Comparison of ENCODE assay signal across 25 mouse cellular contexts in the genomic region with DNA sequence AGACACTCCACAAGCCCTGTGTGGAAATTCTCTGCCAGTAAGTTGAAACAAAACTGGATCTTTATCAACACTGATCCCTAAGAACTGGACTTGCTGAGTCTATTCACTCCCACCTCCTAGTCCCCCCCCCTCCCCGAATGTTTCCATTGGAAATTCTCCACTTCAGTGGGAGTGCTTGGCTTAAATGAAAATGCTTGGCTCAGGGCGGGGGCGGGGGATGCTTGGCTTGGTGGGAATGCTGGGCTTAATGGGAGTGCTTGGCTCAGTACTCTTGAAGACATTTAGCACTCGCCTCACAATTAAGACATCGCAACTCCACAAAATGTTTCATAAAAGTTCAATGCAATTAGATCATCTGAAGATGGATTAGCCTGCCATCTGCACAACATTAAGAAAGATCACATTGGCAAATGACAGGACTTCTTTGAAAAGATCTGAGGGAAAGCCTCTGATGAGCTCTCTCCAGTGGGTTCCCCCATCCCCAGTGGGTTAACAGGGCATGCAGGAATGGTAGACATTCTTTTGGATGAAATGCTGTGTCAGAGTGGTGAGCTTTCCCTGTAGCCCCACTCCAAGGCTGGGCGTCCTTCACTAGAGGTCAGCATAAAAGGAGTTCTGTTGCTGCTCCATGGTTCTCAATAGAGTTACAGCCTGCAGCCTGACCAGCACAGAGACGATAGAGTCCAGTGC.
DNase-seq lines count a peak whose midpoint lies in the region.
"Had no signal": no experiment of that assay in that cellular context is flagged by ENCODE, and none has a peak within 500 bp of the region (broad histone marks: within the 10 kb centered on the region; RNA-seq: fewer than 3 reads in every experiment).

No protein-coding gene starts in this region.

- H3K27me3 ChIP-seq in midbrain, embryonic 10.5 days (ENCODE audit: low read depth, poor library complexity, severe bottlenecking) = peaks cover 13% of the 10 kb centered on the region; the same call in 1 of the 2 replicates
- H3K27me3 ChIP-seq: limb, embryonic 15.5 days; liver, embryonic 13.5 days; midbrain, embryonic 15.5 days; neural tube, embryonic 15.5 days had no signal

- no peaks in the 10 kb centered on the region for H3K9me3 ChIP-seq in midbrain, embryonic 10.5 days (replicated peaks)
- H3K9me3 ChIP-seq: heart, embryonic 13.5 days; limb, embryonic 10.5 days; limb, embryonic 15.5 days; liver, embryonic 13.5 days; neural tube, embryonic 15.5 days had no signal

- DNase-seq in adrenal gland, adult 8-10 months = peak; percentile 15
- no peak for DNase-seq in adrenal gland, postnatal 25 days
- DNase-seq in heart, adult 11 months = peak; percentile 91
- no peak for DNase-seq in heart, postnatal 14 days
- peak; percentile 14 for DNase-seq in NIH3T3 (ENCODE audit: low read depth)
- DNase-seq in gonadal fat pad, adult 2 months (ENCODE audit: low read depth) = peak; percentile 96
- DNase-seq in right cerebral cortex, postnatal 36 days (ENCODE audit: low spot score in 2 of 2) = no peak
- no peak for DNase-seq in midbrain, embryonic 10.5 days (ENCODE audit: low spot score)
- DNase-seq: cerebellum, adult 2 months; cerebellum, postnatal 14 days; gastrocnemius, postnatal 14 days; kidney, adult 9 months; kidney, postnatal 10 days; layer of hippocampus, adult 9-11 months; liver, embryonic 13.5 days; lung, adult 18-20 months; right cerebral cortex, adult 18-20 months; right cerebral cortex, postnatal 4 days had no signal

- H3K27ac ChIP-seq in midbrain, embryonic 10.5 days (replicated peaks) = no peak overlapping the region
- H3K27ac ChIP-seq: heart, adult 2 months; heart, embryonic 13.5 days; limb, embryonic 10.5 days; limb, embryonic 15.5 days; liver, embryonic 13.5 days; midbrain, embryonic 15.5 days; neural tube, embryonic 15.5 days had no signal

- H3K4me1 ChIP-seq in midbrain, embryonic 10.5 days = peaks cover 2% of the 10 kb centered on the region; the same call in 1 of the 2 replicates
- H3K4me1 ChIP-seq: limb, embryonic 10.5 days; liver, embryonic 13.5 days; midbrain, embryonic 15.5 days; neural tube, embryonic 15.5 days had no signal

- H3K36me3 ChIP-seq in midbrain, embryonic 10.5 days = no peaks in the 10 kb centered on the region
- H3K36me3 ChIP-seq: G1E; heart, embryonic 13.5 days; limb, embryonic 15.5 days; liver, embryonic 13.5 days; midbrain, embryonic 15.5 days; neural tube, embryonic 15.5 days had no signal

- H3K4me3 ChIP-seq in midbrain, embryonic 10.5 days = no peak overlapping the region
- H3K4me3 ChIP-seq: heart, adult 2 months; heart, embryonic 13.5 days; limb, embryonic 10.5 days; limb, embryonic 15.5 days; liver, embryonic 13.5 days; midbrain, embryonic 15.5 days; neural tube, embryonic 15.5 days had no signal

- WGBS in midbrain, embryonic 10.5 days = 85% methylated on average over 7 of the region's 7 CpGs

- intact Hi-C loops in heart, postnatal 14 days (cut with DNase I) = no loop called here

Comparison
In these comparisons a context has a peak if more than half of its experiments do, and no peak if none do; other contexts are left out.
1. DNase-seq: peak in adrenal gland, adult 8-10 months (single experiment), heart, adult 11 months (single experiment), NIH3T3 (single experiment) and gonadal fat pad, adult 2 months (single experiment); none in adrenal gland, postnatal 25 days (single experiment), heart, postnatal 14 days (0 of 2), right cerebral cortex, postnatal 36 days (0 of 2) and midbrain, embryonic 10.5 days (single experiment).